Mouse (Mus musculus) left cerebral cortex, adult 9 months (tissue): ENCODE measurements around the gene Trim15.

ENCODE experiments used
- DNase-seq, 2 experiments: peaks; one replicate each; pipeline ENCODE4 v3.0.0; 2022; ENCODE audit warnings: low spot score in 2 of 2

Gene Trim15

DNA sequence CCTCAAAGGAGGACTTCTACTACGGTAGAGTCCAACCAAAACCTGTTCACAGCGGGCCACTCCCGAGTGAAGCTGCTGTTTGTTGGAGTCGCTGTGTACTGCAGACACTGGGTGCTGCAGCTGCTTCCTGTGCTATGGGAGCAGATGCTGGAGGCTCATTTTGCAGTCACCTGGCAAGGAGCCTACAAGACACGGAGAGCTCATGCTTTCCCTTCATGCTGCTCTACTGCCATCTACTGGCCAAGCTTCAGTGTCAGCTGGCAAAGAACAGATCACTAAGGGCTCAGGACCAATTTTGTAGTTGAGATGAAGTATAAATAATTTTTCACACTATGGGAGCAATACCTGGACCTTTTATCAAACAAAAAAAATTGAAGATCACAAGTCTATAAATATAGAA is 41.0 kb downstream of the Trim15 start:
- peak; percentile 63 to 91 for DNase-seq

DNA sequence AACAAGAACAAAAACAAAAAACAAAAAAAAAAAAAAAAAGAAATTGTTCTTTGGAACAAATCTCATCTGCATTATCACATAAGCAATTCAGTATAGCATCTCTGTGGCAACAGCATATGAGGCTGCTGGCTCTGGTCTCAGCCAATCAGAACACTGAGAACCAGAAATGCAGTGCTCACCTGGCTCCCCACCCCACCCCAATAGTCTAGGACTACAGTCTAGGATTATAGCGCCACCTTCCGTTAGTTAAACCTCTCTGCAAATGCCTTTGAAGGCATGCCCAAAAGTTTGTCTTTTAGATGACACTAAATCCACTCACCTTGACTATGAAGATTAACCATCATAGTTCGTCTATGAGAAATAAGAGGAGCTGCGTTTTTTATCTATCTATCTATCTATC is 41.5 kb downstream of the Trim15 start:
- DNase-seq, result no peak

DNA sequence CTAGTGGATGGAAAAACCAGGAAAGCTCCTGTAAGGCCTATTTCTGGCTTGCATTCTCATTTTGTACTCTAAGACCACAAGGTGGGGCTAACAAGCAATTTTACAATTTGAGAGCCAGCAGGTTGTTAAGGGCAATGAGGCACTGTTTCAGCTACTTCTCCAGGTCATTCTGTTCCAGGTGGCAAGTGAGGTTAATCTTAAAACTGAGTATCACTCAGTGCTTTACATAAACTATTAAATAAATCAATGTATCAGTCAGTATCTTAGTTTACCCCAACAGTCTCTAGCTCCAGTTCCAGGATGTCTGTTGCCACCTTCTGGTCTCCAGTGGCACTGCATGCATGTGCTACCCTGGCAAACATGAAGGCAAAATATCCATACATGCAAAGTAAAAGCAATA is 43.0 kb downstream of the Trim15 start:
- peak in 1 of 2 experiments; percentile 46 for DNase-seq

DNA sequence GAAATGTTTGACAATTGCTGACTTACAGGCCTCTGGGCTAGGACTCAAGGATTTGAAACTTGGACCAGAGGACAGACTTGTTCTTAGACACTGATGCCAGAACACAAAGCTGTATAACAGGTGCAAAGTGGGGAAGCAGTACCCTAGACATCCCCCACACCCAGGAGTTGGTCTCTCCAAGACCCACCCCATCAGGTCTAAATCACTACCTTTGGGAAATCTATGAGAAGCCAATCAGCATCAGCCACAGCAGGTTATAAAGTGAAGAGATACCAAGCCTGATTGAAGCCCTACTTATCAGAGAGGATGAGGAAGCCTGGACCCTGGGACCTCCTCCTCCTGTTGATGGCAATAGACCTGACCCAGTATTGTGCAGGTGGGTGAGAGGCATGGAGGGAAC is 55.1 kb downstream of the Trim15 start, which contains the start of gene H2-M10.6:
H2-M10.6 (plus strand) TSS at position 301 of the 400 bp plus-strand sequence.
- DNase-seq, result no peak
